Mouse (Mus musculus) liver, embryonic 14.5 days (tissue): ENCODE results near the gene Slc38a10. TPM values are rescaled to one million over a fixed set of nuclear protein-coding genes. Genes with fewer than 3 reads are reported as not detected.

Experiments used
- ATAC-seq: fragments of 200-750 bp; cut with Nextera tagmentation; 2 replicates; pipeline ENCODE4 v1.8.0; 2017; ENCODE audit warnings: moderate number of reproducible peaks, mild to moderate bottlenecking, moderate library complexity; ENCODE audit not compliant: insufficient read depth
- DNase-seq, 3 experiments: peaks; one replicate each; pipeline ENCODE4 v3.0.0-alpha.2; 2012 to 2013; ENCODE audit warnings: low read depth in 3 of 3, low spot score in 3 of 3
- H3K27ac ChIP-seq: fragments of 300-500 bp; sonication (generic); 2 replicates; pipeline ENCODE4 v1.5.1; 2014; ENCODE audit warnings: moderate library complexity, mild to moderate bottlenecking, control low read depth, inconsistent platforms
- H3K27me3 ChIP-seq: fragments of 300-500 bp; sonication (generic); 2 replicates; pipeline ENCODE4 v1.6.1; 2014; ENCODE audit warnings: mild to moderate bottlenecking, low read length, moderate library complexity; ENCODE audit not compliant: control insufficient read depth, insufficient read depth
- H3K36me3 ChIP-seq: fragments of 300-500 bp; sonication (generic); replicated peaks from 2 replicates; pipeline ENCODE4 v1.6.1; 2014; ENCODE audit warnings: low read depth; ENCODE audit not compliant: control insufficient read depth, insufficient read depth
- H3K4me1 ChIP-seq, 2 experiments: fragments of 200-500 bp in 1 of 2; fragments of 300-500 bp in 1 of 2; sonication (generic) in 1 of 2; replicated peaks; 2 replicates each; pipeline ENCODE4 v1.6.1; 2012 to 2014; ENCODE audit warnings: antibody characterized with exemption in 1 of 2, inconsistent platforms in 1 of 2, low read length in 1 of 2; ENCODE audit not compliant: control insufficient read depth in 2 of 2, insufficient read depth in 2 of 2
- H3K4me2 ChIP-seq: fragments of 300-500 bp; sonication (generic); 2 replicates; pipeline ENCODE4 v1.6.1; 2014; ENCODE audit warnings: low read depth, mild to moderate bottlenecking, control low read depth, moderate library complexity
- H3K4me3 ChIP-seq, 2 experiments: fragments of 200-500 bp in 1 of 2; fragments of 300-500 bp in 1 of 2; sonication (generic) in 1 of 2; 2 replicates each; pipeline ENCODE4 v1.5.1; 2012 to 2014; ENCODE audit warnings: low read depth in 2 of 2, low read length in 2 of 2, mild to moderate bottlenecking in 2 of 2, control low read depth in 1 of 2, inconsistent platforms in 1 of 2, moderate library complexity in 1 of 2; ENCODE audit not compliant: insufficient read depth in 1 of 2
- H3K9ac ChIP-seq: fragments of 300-500 bp; sonication (generic); replicated peaks from 2 replicates; pipeline ENCODE4 v1.6.1; 2014; ENCODE audit warnings: mild to moderate bottlenecking, control low read depth, moderate library complexity
- H3K9me3 ChIP-seq: fragments of 300-500 bp; sonication (generic); 2 replicates; pipeline ENCODE4 v1.6.1; 2016; ENCODE audit warnings: low read length, mixed read lengths; ENCODE audit not compliant: control insufficient read depth
- CTCF ChIP-seq: IDR thresholded peaks from 2 replicates; pipeline ENCODE4 v1.5.1; 2016; ENCODE audit warnings: antibody characterized with exemption, low read depth, control low read depth
- EP300 ChIP-seq: IDR thresholded peaks from 2 replicates; pipeline ENCODE4 v1.6.1; 2016; ENCODE audit warnings: antibody characterized with exemption, low read depth
- WGBS: fragments of 180-500 bp; shearing (Covaris S2); extraction: QIAGEN DNeasy Blood & Tissue Kit; methylation state at CpG from one replicate; pipeline ENCODE4 v1.1.7; 2014; ENCODE audit not compliant: insufficient replicate concordance; 5-methylcytosine and 5-hydroxymethylcytosine counted together
- polyA plus RNA-seq, 2 experiments: library from polyadenylated mRNA; depleted of rRNA in 1 of 2; stranded (reverse) in 1 of 2; unstranded in 1 of 2; fragments of >200 nt; fragmentation: Nextera tagmentation in 1 of 2; extraction: Ambion mirVana in 1 of 2; gene quantifications; 2 replicates each; pipeline versions ENCODE4 v1.2.1 to v1.2.3; 2012 to 2014

Slc38a10 gene
- polyA plus RNA-seq, 2 experiments, result 21.0 to 21.8 TPM

- TF ChIP-seq EP300, result no peak
- no peak for TF ChIP-seq CTCF
- H3K27ac ChIP-seq, result no peak overlapping the region
- ATAC-seq, result no peak
- H3K9ac ChIP-seq, result no peak overlapping the region
- H3K27me3 ChIP-seq, result no peaks in the 10 kb centered on the region
- peaks cover 5% of the 10 kb centered on the region; the same call in 1 of the 2 replicates for H3K36me3 ChIP-seq
- 81% methylated on average over 10 of the region's 10 CpGs for WGBS
- H3K4me3 ChIP-seq, result no peak overlapping the region
- H3K4me2 ChIP-seq, result no peak overlapping the region
- DNase-seq, result no peak
- no peaks in the 10 kb centered on the region for H3K4me1 ChIP-seq
- H3K9me3 ChIP-seq, result no peaks in the 10 kb centered on the region
Observed at GRCm38 (mm10) chr11:120119936-120120541, 31.1 kb downstream of the Slc38a10 start.

DNA sequence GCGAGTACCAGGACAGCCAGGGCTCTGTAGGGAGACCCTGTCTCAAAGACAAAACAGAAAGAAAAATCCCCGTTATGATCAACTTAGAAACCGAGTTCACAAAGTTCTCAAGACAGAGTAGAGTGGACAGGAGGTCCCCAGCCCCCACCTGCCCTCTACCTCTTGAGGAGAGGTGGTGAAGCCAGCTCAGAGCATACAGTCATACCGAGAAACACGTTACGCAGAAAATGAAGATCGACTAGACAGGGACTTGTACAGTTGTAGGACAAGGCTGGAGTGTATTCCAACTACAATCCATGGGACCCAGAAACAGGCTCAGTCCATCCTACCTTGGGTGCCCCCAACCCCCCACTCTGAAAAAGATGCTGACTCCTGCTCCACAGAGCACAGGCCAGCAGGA, 32.0 kb downstream of the Slc38a10 start:
- Histone ChIP-seq H3K4me3 (no peak overlapping the region), H3K36me3 (peaks cover 5% of the 10 kb centered on the region; the same call in 1 of the 2 replicates), H3K27ac (no peak overlapping the region), H3K9me3 (no peaks in the 10 kb centered on the region), H3K4me2 (no peak overlapping the region), H3K9ac (no peak overlapping the region), H3K4me1 (no peaks in the 10 kb centered on the region), H3K27me3 (no peaks in the 10 kb centered on the region)
- DNase-seq (no peak), ATAC-seq (no peak)
- TF ChIP-seq CTCF (no peak), EP300 (no peak)
- 85% methylated on average over 7 of the region's 7 CpGs for WGBS

DNA sequence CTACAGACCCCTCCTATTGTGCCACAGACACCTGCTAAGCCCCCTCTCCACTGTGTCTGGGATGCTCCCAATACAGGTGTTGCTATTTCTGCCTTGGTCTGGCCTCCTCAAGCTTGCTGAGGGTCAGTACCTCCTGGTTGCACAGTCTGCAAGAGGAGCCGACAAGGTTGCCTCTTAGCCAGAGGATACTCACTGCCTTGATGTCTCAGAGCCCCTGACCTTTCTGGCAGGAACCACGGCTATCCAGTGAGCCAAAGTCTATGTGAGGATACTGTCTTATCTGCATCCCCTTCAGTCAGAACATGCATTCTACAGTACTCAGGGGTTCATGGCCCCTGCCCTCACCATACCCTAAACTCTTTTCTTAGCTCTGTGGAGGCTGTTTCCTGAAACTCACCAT, 33.5 kb downstream of the Slc38a10 start:
- Histone ChIP-seq H3K4me3 (no peak overlapping the region), H3K9me3 (no peaks in the 10 kb centered on the region), H3K36me3 (peaks cover 5% of the 10 kb centered on the region; the same call in 1 of the 2 replicates), H3K27me3 (no peaks in the 10 kb centered on the region), H3K4me2 (no peak overlapping the region), H3K27ac (no peak overlapping the region), H3K4me1 (no peaks in the 10 kb centered on the region), H3K9ac (no peak overlapping the region)
- no peak for TF ChIP-seq EP300
- TF ChIP-seq CTCF, result no peak
- WGBS, result 67% methylated on average over 2 of the region's 2 CpGs
- DNase-seq (no peak), ATAC-seq (no peak)

- H3K36me3 ChIP-seq, result peaks cover 10% of the 10 kb centered on the region
- TF ChIP-seq CTCF, result no peak
- TF ChIP-seq EP300, result no peak
- H3K4me1 ChIP-seq, result no peaks in the 10 kb centered on the region
- ATAC-seq (no peak), DNase-seq (no peak)
- no peak overlapping the region for H3K27ac ChIP-seq
- H3K27me3 ChIP-seq, result no peaks in the 10 kb centered on the region
- H3K4me2 ChIP-seq, result no peak overlapping the region
- H3K9ac ChIP-seq, result no peak overlapping the region
- WGBS, result 82% methylated on average over 21 of the region's 21 CpGs
- no peak overlapping the region for H3K4me3 ChIP-seq
- no peaks in the 10 kb centered on the region for H3K9me3 ChIP-seq
Observed at GRCm38 (mm10) chr11:120114488-120115215, 36.5 kb downstream of the Slc38a10 start.

GRCm38 (mm10) chr11:120112136-120112535, 39.0 kb downstream of the Slc38a10 start:
- TF ChIP-seq CTCF (no peak), EP300 (no peak)
- Histone ChIP-seq H3K36me3 (peaks cover 13% of the 10 kb centered on the region), H3K9me3 (no peaks in the 10 kb centered on the region), H3K4me1 (no peaks in the 10 kb centered on the region), H3K27ac (no peak overlapping the region), H3K4me3 (no peak overlapping the region), H3K9ac (no peak overlapping the region), H3K27me3 (no peaks in the 10 kb centered on the region), H3K4me2 (no peak overlapping the region)
- ATAC-seq (no peak), DNase-seq (no peak)
- 81% methylated on average over 4 of the region's 4 CpGs for WGBS
